Mouse (Mus musculus) MEL (cell line): Measurements from ENCODE around the gene Spats2. TPM values are rescaled to one million over a fixed set of nuclear protein-coding genes. Genes with fewer than 3 reads are reported as not detected.

Source experiments
- DNase-seq: peaks from one replicate; pipeline ENCODE4 v3.0.0; 2011; ENCODE audit warnings: low read depth, low spot score
- H3K27ac ChIP-seq: 2 replicates; pipeline ENCODE4 v1.5.1; 2012; ENCODE audit warnings: low read depth, mild to moderate bottlenecking, control low read depth, low read length, moderate library complexity; ENCODE audit not compliant: control insufficient read depth
- H3K27me3 ChIP-seq, 2 experiments: fragments of 150-350 bp in 1 of 2; sonication (generic) in 1 of 2; 2 replicates each; pipeline ENCODE4 v1.6.1; 2012; ENCODE audit warnings: low read length in 2 of 2, mild to moderate bottlenecking in 2 of 2, improper control_type of control experiment in 1 of 2, moderate library complexity in 1 of 2; ENCODE audit not compliant: insufficient read depth in 2 of 2, control insufficient read depth in 1 of 2
- H3K36me3 ChIP-seq, 2 experiments: 2 replicates each; pipeline ENCODE4 v1.6.1; 2012 to 2014; ENCODE audit warnings: low read length in 2 of 2, improper control_type of control experiment in 1 of 2, inconsistent platforms in 1 of 2, mild to moderate bottlenecking in 1 of 2; ENCODE audit not compliant: insufficient read depth in 2 of 2, control insufficient read depth in 1 of 2
- H3K4me1 ChIP-seq, 2 experiments: fragments of 150-350 bp in 1 of 2; sonication (generic) in 1 of 2; 2 replicates each; pipeline ENCODE4 v1.6.1; 2012; ENCODE audit warnings: low read length in 2 of 2, improper control_type of control experiment in 1 of 2, mild to moderate bottlenecking in 1 of 2; ENCODE audit not compliant: insufficient read depth in 2 of 2, control insufficient read depth in 1 of 2
- H3K4me3 ChIP-seq, 2 experiments: fragments of 150-350 bp in 1 of 2; sonication (generic) in 1 of 2; 2 replicates each; pipeline ENCODE4 v1.5.1; 2012; ENCODE audit warnings: low read depth in 2 of 2, low read length in 2 of 2, mild to moderate bottlenecking in 2 of 2, moderate library complexity in 2 of 2, control low read depth in 1 of 2, improper control_type of control experiment in 1 of 2; ENCODE audit not compliant: control insufficient read depth in 1 of 2, insufficient read depth in 1 of 2
- H3K79me2 ChIP-seq: 2 replicates; pipeline ENCODE4 v1.6.1; 2012; ENCODE audit warnings: mild to moderate bottlenecking, low read length, moderate library complexity; ENCODE audit not compliant: control insufficient read depth, poor library complexity, insufficient read depth
- H3K9ac ChIP-seq: 2 replicates; pipeline ENCODE4 v1.6.1; 2012; ENCODE audit warnings: low read depth, mild to moderate bottlenecking, control low read depth, low read length, moderate library complexity; ENCODE audit not compliant: control insufficient read depth, poor library complexity, severe bottlenecking
- H3K9me3 ChIP-seq: fragments of 150-350 bp; sonication (generic); replicated peaks from 2 replicates; pipeline ENCODE4 v1.6.1; 2012; ENCODE audit warnings: mild to moderate bottlenecking, low read length, improper control_type of control experiment, moderate library complexity; ENCODE audit not compliant: insufficient read depth
- CTCF ChIP-seq, 3 experiments: IDR thresholded peaks in 2 of 3; conservative IDR thresholded peaks in 1 of 3; 2 replicates each; pipeline ENCODE4 v1.5.1; 2011 to 2012; ENCODE audit warnings: low read length in 3 of 3, low read depth in 2 of 3, mild to moderate bottlenecking in 2 of 3, improper control_type of control experiment in 1 of 3, inconsistent platforms in 1 of 3, mixed read lengths in 1 of 3, moderate library complexity in 1 of 3; ENCODE audit not compliant: control insufficient read depth in 1 of 3, insufficient read depth in 1 of 3, poor library complexity in 1 of 3, severe bottlenecking in 1 of 3
- E2F4 ChIP-seq: IDR thresholded peaks from 2 replicates; pipeline ENCODE4 v1.6.1; 2011; ENCODE audit warnings: low read depth, low read length, improper control_type of control experiment, borderline replicate concordance
- ELF1 ChIP-seq: IDR thresholded peaks from 2 replicates; pipeline ENCODE4 v1.6.1; 2014; ENCODE audit warnings: low read depth, mild to moderate bottlenecking, inconsistent platforms, low read length, improper control_type of control experiment, moderate library complexity
- ETS1 ChIP-seq: IDR thresholded peaks from 2 replicates; pipeline ENCODE4 v1.6.1; 2012; ENCODE audit warnings: low read depth, mild to moderate bottlenecking, inconsistent platforms, low read length, improper control_type of control experiment, moderate library complexity
- GABPA ChIP-seq: IDR thresholded peaks from 2 replicates; pipeline ENCODE4 v1.6.1; 2012; ENCODE audit warnings: low read depth, mild to moderate bottlenecking, inconsistent platforms, low read length, improper control_type of control experiment, moderate library complexity
- HCFC1 ChIP-seq: IDR thresholded peaks from 2 replicates; pipeline ENCODE4 v1.6.1; 2012; ENCODE audit warnings: low read depth, mild to moderate bottlenecking, inconsistent platforms, low read length, improper control_type of control experiment, moderate library complexity
- KAT2A ChIP-seq: conservative IDR thresholded peaks from 2 replicates; pipeline ENCODE4 v1.6.1; 2012; ENCODE audit warnings: low read depth, low read length, improper control_type of control experiment, inconsistent platforms
- MAFK ChIP-seq: IDR thresholded peaks from 2 replicates; pipeline ENCODE4 v1.6.1; 2011; ENCODE audit warnings: low read depth, mild to moderate bottlenecking, low read length, improper control_type of control experiment, borderline replicate concordance
- MAX ChIP-seq: IDR thresholded peaks from 2 replicates; pipeline ENCODE4 v1.6.1; 2011; ENCODE audit warnings: low read length, improper control_type of control experiment
- NELFE ChIP-seq: IDR thresholded peaks from 2 replicates; pipeline ENCODE4 v1.6.1; 2011; ENCODE audit warnings: low read depth, low read length, improper control_type of control experiment
- NRF1 ChIP-seq: IDR thresholded peaks from 2 replicates; pipeline ENCODE4 v1.6.1; 2014; ENCODE audit warnings: low read depth, mild to moderate bottlenecking, inconsistent platforms, low read length, improper control_type of control experiment, moderate library complexity; ENCODE audit not compliant: poor library complexity, insufficient read depth, severe bottlenecking
- POLR2AphosphoS2 ChIP-seq: IDR thresholded peaks from 2 replicates; pipeline ENCODE4 v1.6.1; 2011; ENCODE audit warnings: low read length, improper control_type of control experiment
- POLR2AphosphoS5 ChIP-seq: IDR thresholded peaks from 2 replicates; pipeline ENCODE4 v1.6.1; 2012; ENCODE audit warnings: low read depth, borderline replicate concordance, mild to moderate bottlenecking, inconsistent platforms, low read length, moderate library complexity, mixed read lengths
- RAD21 ChIP-seq: IDR thresholded peaks from 2 replicates; pipeline ENCODE4 v1.6.1; 2011; ENCODE audit warnings: mild to moderate bottlenecking, low read depth, low read length, improper control_type of control experiment
- SMC3 ChIP-seq: IDR thresholded peaks from 2 replicates; pipeline ENCODE4 v1.6.1; 2011; ENCODE audit warnings: low read depth, low read length, improper control_type of control experiment
- TAL1 ChIP-seq: IDR thresholded peaks from 2 replicates; pipeline ENCODE4 v1.6.1; 2012; ENCODE audit warnings: mild to moderate bottlenecking, inconsistent platforms, low read length, moderate library complexity, mixed read lengths
- TBP ChIP-seq: IDR thresholded peaks from 2 replicates; pipeline ENCODE4 v1.8.0; 2011; ENCODE audit warnings: low read depth, low read length, improper control_type of control experiment
- TCF12 ChIP-seq: IDR thresholded peaks from 2 replicates; pipeline ENCODE4 v1.6.1; 2014; ENCODE audit warnings: low read depth, mild to moderate bottlenecking, inconsistent platforms, low read length, improper control_type of control experiment, moderate library complexity
- USF1 ChIP-seq: IDR thresholded peaks from 2 replicates; pipeline ENCODE4 v1.6.1; 2014; ENCODE audit warnings: low read depth, mild to moderate bottlenecking, inconsistent platforms, low read length, improper control_type of control experiment, moderate library complexity
- USF2 ChIP-seq, 2 experiments: IDR thresholded peaks; 2 replicates each; pipeline ENCODE4 v1.6.1; 2011 to 2012; ENCODE audit warnings: improper control_type of control experiment in 2 of 2, low read length in 2 of 2, borderline replicate concordance in 1 of 2, inconsistent platforms in 1 of 2, low read depth in 1 of 2, mild to moderate bottlenecking in 1 of 2; ENCODE audit not compliant: insufficient read depth in 1 of 2
- ZC3H11A ChIP-seq: IDR thresholded peaks from 2 replicates; pipeline ENCODE4 v1.6.1; 2012; ENCODE audit warnings: low read depth, mild to moderate bottlenecking, inconsistent platforms, low read length, improper control_type of control experiment
- ZKSCAN1 ChIP-seq: IDR thresholded peaks from 2 replicates; pipeline ENCODE4 v1.6.1; 2012; ENCODE audit warnings: low read depth, mild to moderate bottlenecking, inconsistent platforms, low read length, improper control_type of control experiment, moderate library complexity
- ZNF384 ChIP-seq: IDR thresholded peaks from 2 replicates; pipeline ENCODE4 v1.6.1; 2012; ENCODE audit warnings: low read depth, mild to moderate bottlenecking, inconsistent platforms, low read length, improper control_type of control experiment
- polyA plus RNA-seq, 2 experiments: library from polyadenylated mRNA; stranded (reverse) in 1 of 2; unstranded in 1 of 2; fragments of >175 nt in 1 of 2; fragments of >200 nt in 1 of 2; gene quantifications; 2 replicates each; pipeline versions ENCODE4 v1.2.1 to v1.2.4; 2012; ENCODE audit warnings: low replicate concordance in 2 of 2, low read depth in 1 of 2; ENCODE audit not compliant: insufficient read length in 2 of 2, insufficient read depth in 1 of 2, missing spikeins in 1 of 2
- total RNA-seq: library from RNA; depleted of rRNA; stranded (reverse); fragments of 300-350 nt; gene quantifications from 2 replicates; pipeline ENCODE4 v1.2.3, GENCODE M21; 2012

Gene Spats2
- total and polyA plus RNA-seq, 3 experiments: 8.2 to 24.5 TPM; not detected in 1

DNA sequence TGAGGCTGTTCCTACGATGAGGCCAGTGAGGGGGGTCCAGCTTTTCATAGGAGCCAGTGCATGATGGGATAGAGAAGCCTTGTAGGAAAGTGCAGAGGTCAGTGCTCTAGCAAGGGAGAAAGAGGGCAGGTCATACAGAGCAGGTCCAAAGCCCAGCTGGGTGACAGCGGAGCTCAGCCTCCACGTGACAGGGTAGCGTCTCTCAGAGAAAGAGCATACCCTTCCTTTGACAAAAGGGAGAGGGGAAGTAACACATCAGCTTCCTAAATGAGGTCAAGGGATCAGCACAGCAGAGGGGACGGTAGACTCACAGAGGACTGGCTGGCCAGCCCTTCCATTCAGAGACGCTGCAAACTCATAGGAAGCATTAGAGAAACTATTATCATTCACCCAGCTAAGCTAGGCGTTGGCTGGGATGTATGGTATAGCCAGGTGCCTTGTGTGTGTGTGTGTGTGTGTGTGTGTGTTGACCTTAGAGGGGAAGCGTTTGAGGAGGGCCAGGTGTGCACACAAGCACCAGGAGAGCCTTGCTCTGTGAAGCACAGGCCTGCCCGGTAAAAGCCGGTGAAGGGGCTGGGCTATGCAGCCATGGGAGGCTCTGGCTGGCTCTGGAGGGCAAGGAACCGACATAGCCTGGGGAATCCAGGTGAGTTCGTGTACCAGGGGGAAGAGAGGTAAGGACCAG is 108.8 kb downstream of the Spats2 start:
- Histone ChIP-seq H3K36me3 (no peaks in the 10 kb centered on the region), H3K27me3 (no peaks in the 10 kb centered on the region; a peak in 2 of 4 replicates), H3K27ac (no peak overlapping the region), H3K4me3 (no peak overlapping the region), H3K9ac (no peak overlapping the region), H3K4me1 (no peaks in the 10 kb centered on the region), H3K9me3 (no peaks in the 10 kb centered on the region), H3K79me2 (no peaks in the 10 kb centered on the region)
- TF ChIP-seq USF1 (no peak), ZC3H11A (no peak), HCFC1 (no peak), MAFK (no peak), CTCF (IDR thresholded peaks at IDR 0.05 in 2 of 3, conservative IDR thresholded peaks at IDR 0.05 in 1 of 3; ENCODE audit: control insufficient read depth in 1 of 3, insufficient read depth in 1 of 3, low read depth in 2 of 3, low read length in 3 of 3, poor library complexity in 1 of 3, severe bottlenecking in 1 of 3) (no peak), NRF1 (no peak), MAX (no peak), ELF1 (no peak), TBP (no peak), POLR2AphosphoS5 (no peak), NELFE (no peak)
- no peak for DNase-seq

DNA sequence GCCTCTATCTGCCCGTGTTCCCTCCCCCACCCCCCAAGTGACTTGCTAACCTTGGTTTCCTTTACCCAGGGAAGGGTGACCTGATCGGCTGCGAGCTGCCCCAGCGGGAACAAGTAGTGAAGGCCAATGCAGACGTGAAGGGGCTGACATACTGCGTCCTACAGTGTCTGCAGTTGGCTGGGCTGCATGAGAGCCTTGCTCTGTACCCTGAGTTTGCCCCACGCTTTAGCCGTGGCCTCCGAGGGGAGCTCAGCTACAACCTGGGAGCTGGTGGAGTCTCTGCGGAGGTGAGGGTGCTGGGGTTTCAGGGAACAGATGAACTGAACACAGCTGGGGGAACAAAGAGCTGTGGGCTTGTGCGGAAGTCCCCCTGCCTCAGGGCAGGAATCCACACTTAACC is 112.3 kb downstream of the Spats2 start:
- H3K9me3 ChIP-seq: no peaks in the 10 kb centered on the region
- TF ChIP-seq HCFC1: no peak
- TF ChIP-seq TBP: no peak
- TF ChIP-seq MAX: no peak
- H3K4me1 ChIP-seq: no peaks in the 10 kb centered on the region
- DNase-seq: no peak
- no peak overlapping the region for H3K9ac ChIP-seq
- H3K36me3 ChIP-seq: no peaks in the 10 kb centered on the region
- H3K27ac ChIP-seq: no peak overlapping the region
- H3K27me3 ChIP-seq: no peaks in the 10 kb centered on the region; a peak in 1 of 4 replicates
- no peak overlapping the region for H3K4me3 ChIP-seq
- H3K79me2 ChIP-seq: no peaks in the 10 kb centered on the region

DNA sequence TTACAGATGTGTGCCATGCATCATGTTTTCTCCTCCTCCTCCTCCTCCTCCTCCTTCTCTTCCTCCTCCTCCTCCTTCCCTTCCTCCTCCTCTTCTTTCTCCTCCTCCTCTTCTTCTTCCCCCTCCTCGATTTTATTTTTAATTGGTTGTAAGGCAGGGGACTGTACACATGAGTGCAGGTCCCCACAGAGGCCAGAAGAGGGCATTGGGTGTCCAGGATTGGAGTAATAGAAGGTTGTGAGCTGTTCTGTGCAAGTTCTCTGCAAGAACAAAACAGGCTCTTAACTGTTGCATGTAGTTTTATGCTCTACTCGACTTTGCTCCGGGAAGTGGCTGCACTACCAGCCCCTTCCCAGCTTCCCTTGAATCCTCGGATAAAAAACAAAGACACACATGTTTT is 114.4 kb downstream of the Spats2 start:
- Histone ChIP-seq H3K4me1 (no peaks in the 10 kb centered on the region), H3K27ac (no peak overlapping the region), H3K79me2 (no peaks in the 10 kb centered on the region), H3K9ac (no peak overlapping the region), H3K4me3 (no peak overlapping the region), H3K36me3 (no peaks in the 10 kb centered on the region; a peak in 1 of 4 replicates), H3K27me3 (no peaks in the 10 kb centered on the region), H3K9me3 (no peaks in the 10 kb centered on the region)
- peak; percentile 48 for DNase-seq
- no peak for TF ChIP-seq ZKSCAN1
- peak; percentile 27; the same call in 1 of the 2 replicates for TF ChIP-seq SMC3
- no peak for TF ChIP-seq TBP
- no peak for TF ChIP-seq GABPA
- TF ChIP-seq E2F4: no peak
- no peak for TF ChIP-seq MAX
- TF ChIP-seq KAT2A: no peak
- TF ChIP-seq CTCF (IDR thresholded peaks at IDR 0.05 in 2 of 3, conservative IDR thresholded peaks at IDR 0.05 in 1 of 3; ENCODE audit: control insufficient read depth in 1 of 3, insufficient read depth in 1 of 3, low read depth in 2 of 3, low read length in 3 of 3, poor library complexity in 1 of 3, severe bottlenecking in 1 of 3): peak; percentile 27 to 52 (median 51); a peak in 4 of 6 replicates
- no peak for TF ChIP-seq ZNF384
- TF ChIP-seq TCF12: no peak
- no peak for TF ChIP-seq USF2 (IDR thresholded peaks at IDR 0.05; ENCODE audit: borderline replicate concordance in 1 of 2, insufficient read depth in 1 of 2, low read depth in 1 of 2, low read length in 2 of 2)
- TF ChIP-seq NRF1: no peak
- peak; percentile 51 for TF ChIP-seq RAD21
- 0 out of 2 replicates have a peak, but pooled peaks have one; percentile 13 for TF ChIP-seq ZC3H11A
- TF ChIP-seq TAL1: no peak
- no peak for TF ChIP-seq ETS1
- no peak for TF ChIP-seq POLR2AphosphoS2
- no peak for TF ChIP-seq ELF1
